Mouse (Mus musculus) neutrophil, adult 83 days (primary cell): Measurements from ENCODE around the gene Sgk1. TPM values are rescaled to one million over a fixed set of nuclear protein-coding genes. Genes with fewer than 3 reads are reported as not detected.

Source experiments
- total RNA-seq, 2 experiments: library from RNA; stranded (reverse); gene quantifications; one replicate each; pipeline ENCODE4 v1.2.4; 2023

Gene Sgk1
- total RNA-seq = 100 to 1,000 TPM; 133 to 154 TPM

DNA sequence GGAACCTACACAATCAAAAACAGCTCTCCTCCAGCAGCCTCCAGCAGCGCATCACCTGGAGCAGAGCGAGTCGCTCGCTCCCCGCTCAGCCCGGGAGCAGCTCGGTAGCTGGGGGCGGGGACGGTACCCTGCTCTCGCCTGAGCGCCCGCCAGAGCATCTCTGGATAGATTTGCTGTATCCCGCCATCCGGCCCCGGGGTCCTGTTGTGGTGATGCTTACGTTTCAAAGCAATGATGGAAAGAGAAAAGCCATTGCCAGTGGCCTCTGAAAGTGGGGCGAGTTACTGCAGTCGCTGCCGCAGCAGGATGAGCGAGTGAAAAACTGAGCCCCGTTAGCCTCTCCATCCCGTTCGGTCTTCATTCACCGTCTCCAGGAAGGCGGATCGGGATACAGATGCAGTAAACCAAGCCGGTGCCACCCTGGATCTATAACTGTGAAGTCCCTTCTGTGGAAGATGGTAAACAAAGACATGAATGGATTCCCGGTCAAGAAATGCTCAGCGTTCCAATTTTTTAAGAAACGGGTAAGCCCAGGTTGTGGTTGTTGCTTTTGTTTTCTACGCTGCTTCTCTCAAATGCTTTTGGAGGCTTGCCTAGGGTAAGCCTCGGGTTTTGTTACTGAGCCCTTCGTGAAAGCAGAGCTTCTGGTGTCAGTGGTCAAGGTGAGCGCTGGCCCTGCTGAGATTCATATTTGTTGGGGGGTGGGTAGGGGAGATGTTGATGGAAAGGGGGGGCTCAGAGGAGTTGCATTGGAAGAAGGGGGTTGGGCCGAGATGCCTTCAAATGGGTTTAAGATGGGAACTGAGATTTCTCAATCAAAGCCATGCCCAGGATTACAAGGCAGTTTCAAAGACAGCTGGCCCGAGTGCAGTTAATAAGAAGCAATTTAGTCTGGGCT is at the start of gene Sgk1:
Sgk1 (plus strand) TSS at position 1 of the 898 bp plus-strand sequence.

Other genes with a start within 250 kb of the Sgk1 start
- gene 4930444G20Rik, start 185.9 kb downstream of the Sgk1 start, total RNA-seq = not detected